Mouse (Mus musculus) spleen, adult 2 months (tissue): ENCODE measurements around the gene Eloa.

Experiments
- CTCF ChIP-seq: fragments of 200-500 bp; IDR thresholded peaks from 2 replicates; pipeline ENCODE4 v1.5.1; 2011; ENCODE audit warnings: mild to moderate bottlenecking, inconsistent platforms; ENCODE audit not compliant: insufficient read depth, insufficient read length, insufficient replicate concordance; ENCODE audit errors: extremely low read depth
- POLR2A ChIP-seq: fragments of 200-500 bp; IDR thresholded peaks from 2 replicates; pipeline ENCODE4 v1.6.1; 2011; ENCODE audit warnings: low read depth, low read length, inconsistent platforms

DNA sequence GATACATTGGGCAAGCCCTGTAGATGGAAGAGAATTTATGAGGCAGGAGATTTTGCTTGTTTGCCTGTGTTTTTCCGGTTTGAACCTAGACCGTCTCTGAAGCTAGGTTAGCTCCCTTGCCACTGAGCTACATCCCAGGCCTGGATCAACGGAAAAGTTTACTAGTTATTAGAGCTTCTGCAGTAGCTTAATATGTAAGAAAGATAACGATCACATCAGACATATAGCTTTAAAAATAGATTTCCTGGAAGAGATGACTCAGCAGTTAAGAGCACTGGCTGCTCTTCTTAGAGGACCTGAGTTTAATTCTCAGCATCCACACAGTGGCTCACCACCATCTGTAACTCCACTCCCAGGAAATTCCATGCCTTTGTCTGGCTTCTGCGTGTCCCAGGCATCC is 7.1 kb upstream of the Eloa start:
- TF ChIP-seq CTCF, result no peak
- TF ChIP-seq POLR2A, result no peak
